Mouse (Mus musculus): ENCODE results near the gene Gm5089.

Gene Gm5089

GRCm38 (mm10) chr14:122450496-122451382 is at the start of gene Gm5089:
TSS of gene Gm5089 (minus strand) at chr14:122451115.
- DNase-seq = peak; percentile 29

- no peak for DNase-seq
Observed at GRCm38 (mm10) chr14:122492015-122492414, 41.1 kb upstream of the Gm5089 start.

GRCm38 (mm10) chr14:122491521-122491920 is 40.6 kb upstream of the Gm5089 start:
- DNase-seq = no peak

- DNase-seq = no peak
Observed at GRCm38 (mm10) chr14:122490441-122491328, 39.8 kb upstream of the Gm5089 start, which contains the start of gene Gm10837. TSS of gene Gm10837 (plus strand) at chr14:122490586.

DNA sequence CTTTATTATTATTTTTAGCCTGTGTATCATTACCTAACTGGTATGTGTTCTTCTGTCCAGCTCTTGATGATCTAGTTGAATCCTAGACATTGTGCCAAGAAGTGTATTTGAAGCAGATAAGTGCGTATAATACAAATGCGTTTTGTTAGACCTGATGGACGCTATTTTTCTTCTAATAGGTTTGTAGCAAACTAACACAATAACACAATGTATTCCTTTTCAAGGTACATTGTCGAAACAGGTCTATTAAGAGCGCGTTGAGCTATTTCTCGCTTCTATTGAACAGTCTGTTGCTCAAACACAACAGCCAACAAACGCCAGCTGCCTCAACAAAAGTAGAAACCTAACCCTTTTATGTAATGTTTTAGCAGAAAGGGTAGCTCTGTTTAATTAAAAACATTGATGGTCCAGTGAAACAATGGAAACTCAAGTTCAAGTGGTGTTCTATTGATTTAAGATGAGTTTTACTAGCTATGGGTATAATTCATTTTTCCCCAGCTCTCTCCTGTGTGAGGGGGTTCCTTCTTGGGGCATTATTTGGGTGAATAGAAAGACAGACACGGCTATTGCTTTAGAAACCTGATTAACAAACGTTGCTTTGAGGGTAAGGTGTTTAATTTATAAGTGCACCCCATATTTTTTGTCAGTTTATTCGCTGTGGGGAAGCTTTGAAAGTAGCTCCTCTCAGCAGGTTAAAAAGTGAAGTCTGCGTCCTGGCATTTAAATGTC is 38.9 kb upstream of the Gm5089 start:
- no peak for DNase-seq

GRCm38 (mm10) chr14:122489041-122489440 is 38.1 kb upstream of the Gm5089 start:
- no peak for DNase-seq

GRCm38 (mm10) chr14:122487366-122487765 is 36.5 kb upstream of the Gm5089 start:
- no peak for DNase-seq

GRCm38 (mm10) chr14:122486611-122487010 is 35.7 kb upstream of the Gm5089 start:
- DNase-seq = no peak

GRCm38 (mm10) chr14:122485635-122486181 is 34.8 kb upstream of the Gm5089 start:
- no peak for DNase-seq

DNA sequence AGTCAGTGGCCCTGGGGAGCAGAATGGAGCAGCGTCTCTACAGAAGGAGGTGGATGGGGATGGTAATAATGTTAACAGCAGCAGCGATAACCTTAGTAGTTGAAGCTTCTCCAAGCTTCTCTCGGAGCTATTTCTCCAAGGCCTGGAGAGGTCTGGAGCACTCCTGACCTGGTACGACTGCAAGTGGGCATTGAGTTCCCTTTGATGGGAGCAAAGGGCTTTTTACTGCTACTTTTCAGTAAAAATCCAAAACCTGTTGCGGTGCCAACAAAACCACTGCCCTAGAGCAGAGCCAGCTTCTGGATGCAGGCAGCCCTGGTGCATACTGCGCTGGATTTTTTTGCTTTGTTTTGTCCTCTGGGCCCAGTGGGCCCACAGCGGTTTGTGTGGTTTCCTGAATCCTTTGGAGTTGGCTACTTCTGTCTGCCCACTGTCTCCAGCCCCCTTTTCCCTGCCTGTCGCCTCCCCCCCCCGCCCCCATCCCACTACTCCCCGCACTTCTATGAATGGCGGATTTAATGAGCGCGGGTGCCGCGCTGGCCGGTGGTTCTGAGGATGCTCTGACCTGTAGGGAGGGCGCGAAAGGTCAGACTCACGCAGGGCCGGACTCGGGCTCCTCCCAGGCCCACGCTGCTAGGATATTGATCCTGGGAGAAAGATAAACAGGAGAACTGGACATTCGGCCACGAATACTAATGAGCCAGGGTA is 34.1 kb upstream of the Gm5089 start:
- no peak for DNase-seq

GRCm38 (mm10) chr14:122484458-122484843 is 33.5 kb upstream of the Gm5089 start:
- no peak for DNase-seq

- DNase-seq = no peak
Observed at GRCm38 (mm10) chr14:122483556-122484421, 32.9 kb upstream of the Gm5089 start.

GRCm38 (mm10) chr14:122483024-122483385 is 32.1 kb upstream of the Gm5089 start:
- DNase-seq = no peak

GRCm38 (mm10) chr14:122482081-122483023 is 31.4 kb upstream of the Gm5089 start:
- DNase-seq = no peak

- no peak for DNase-seq
Observed at GRCm38 (mm10) chr14:122481181-122481580, 30.3 kb upstream of the Gm5089 start.

- no peak for DNase-seq
Observed at GRCm38 (mm10) chr14:122480355-122480754, 29.4 kb upstream of the Gm5089 start.

DNA sequence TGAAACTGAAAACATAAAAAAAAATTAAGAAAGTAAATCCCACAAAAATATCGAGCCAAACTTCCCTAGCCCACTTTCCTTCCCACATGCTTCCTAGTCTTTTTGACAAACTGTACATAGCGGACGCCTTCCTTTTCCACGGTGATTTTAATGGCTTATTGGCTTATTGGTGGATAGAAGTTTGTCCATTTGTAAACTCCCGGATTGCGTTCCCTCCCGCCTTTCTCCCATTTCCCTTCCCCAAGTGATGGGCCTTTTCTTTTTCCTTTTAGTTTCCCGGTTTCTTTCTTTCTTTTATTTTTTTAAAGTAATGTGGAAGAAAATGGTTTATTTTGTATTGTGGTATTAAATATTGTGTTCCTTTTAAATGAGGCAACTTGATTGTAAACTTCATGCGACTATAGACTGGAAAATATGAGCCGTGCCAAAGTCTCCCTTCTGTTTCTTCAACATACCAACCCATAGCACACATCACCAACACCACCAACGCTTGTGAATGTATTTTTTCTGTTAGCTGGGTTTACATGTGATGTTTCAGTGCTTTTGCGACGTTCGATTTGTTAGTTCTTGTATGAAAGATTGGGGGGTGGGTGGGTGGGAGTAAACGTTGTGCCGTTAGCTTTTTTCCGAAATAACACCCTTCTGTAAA is 28.7 kb upstream of the Gm5089 start:
- DNase-seq = no peak

GRCm38 (mm10) chr14:122478574-122479011 is 27.7 kb upstream of the Gm5089 start:
- no peak for DNase-seq

GRCm38 (mm10) chr14:122477971-122478573 is 27.2 kb upstream of the Gm5089 start:
- DNase-seq = no peak

All from right cerebral cortex, postnatal 25 days (tissue).